Mouse (Mus musculus) forebrain, embryonic 11.5 days (tissue): Measurements from ENCODE around the gene Degs1. TPM values are rescaled to one million over a fixed set of nuclear protein-coding genes. Genes with fewer than 3 reads are reported as not detected.
"Not testable (repeated sequence)": the region's sequence is repeated elsewhere in the genome, so short reads cannot be mapped to it uniquely, and the experiment has no call there.

Experiments used
- ATAC-seq: fragments of 200-750 bp; cut with Nextera tagmentation; replicated peaks from 2 replicates; pipeline ENCODE4 v1.8.0; 2017; ENCODE audit warnings: moderate TSS enrichment; ENCODE audit not compliant: low FRiP score
- DNase-seq: peaks from one replicate; pipeline ENCODE4 v3.0.0-alpha.2; 2017; ENCODE audit warnings: low spot score
- H3K27ac ChIP-seq: fragments of 300-500 bp; sonication (generic); 2 replicates; pipeline ENCODE4 v1.5.1; 2014; ENCODE audit warnings: low read depth, low read length
- H3K27me3 ChIP-seq: fragments of 300-500 bp; sonication (generic); 2 replicates; pipeline ENCODE4 v1.6.1; 2014; ENCODE audit warnings: mild to moderate bottlenecking, low read length, mixed read lengths; ENCODE audit not compliant: control insufficient read depth, insufficient read depth
- H3K36me3 ChIP-seq: fragments of 300-500 bp; sonication (generic); 2 replicates; pipeline ENCODE4 v1.6.1; 2014; ENCODE audit warnings: mild to moderate bottlenecking, low read length, moderate library complexity, mixed read lengths; ENCODE audit not compliant: control insufficient read depth, insufficient read depth
- H3K4me1 ChIP-seq: fragments of 300-500 bp; sonication (generic); replicated peaks from 2 replicates; pipeline ENCODE4 v1.6.1; 2014; ENCODE audit warnings: low read length, mixed read lengths; ENCODE audit not compliant: control insufficient read depth, insufficient read depth
- H3K4me2 ChIP-seq: fragments of 300-500 bp; sonication (generic); 2 replicates; pipeline ENCODE4 v1.6.1; 2014; ENCODE audit warnings: low read depth, mild to moderate bottlenecking, low read length, moderate library complexity, mixed read lengths; ENCODE audit not compliant: severe bottlenecking
- H3K4me3 ChIP-seq: fragments of 300-500 bp; sonication (generic); 2 replicates; pipeline ENCODE4 v1.5.1; 2014; ENCODE audit warnings: low read depth, low read length
- H3K9ac ChIP-seq: fragments of 300-500 bp; sonication (generic); 2 replicates; pipeline ENCODE4 v1.6.1; 2014; ENCODE audit warnings: low read length
- H3K9me3 ChIP-seq: fragments of 300-500 bp; sonication (generic); 2 replicates; pipeline ENCODE4 v1.6.1; 2016; ENCODE audit warnings: low read length, mixed read lengths; ENCODE audit not compliant: control insufficient read depth
- WGBS: fragments of 180-500 bp; shearing (Covaris S2); extraction: QIAGEN DNeasy Blood & Tissue Kit; methylation state at CpG from one replicate; pipeline ENCODE4 v1.1.7; 2014; 5-methylcytosine and 5-hydroxymethylcytosine counted together
- polyA plus RNA-seq: library from polyadenylated mRNA; unstranded; fragments of >200 nt; fragmentation: Nextera tagmentation; extraction: Ambion mirVana; gene quantifications from 2 replicates; pipeline ENCODE4 v1.2.1, GENCODE M21; 2014

The Degs1 gene
- polyA plus RNA-seq, 1 experiment from 2014 or later = 65.8 TPM

GRCm38 (mm10) chr1:182309403-182309802 is 26.8 kb upstream of the Degs1 start:
- H3K4me1 ChIP-seq = no peaks in the 10 kb centered on the region
- H3K4me2 ChIP-seq = no peak overlapping the region
- H3K36me3 ChIP-seq = no peaks in the 10 kb centered on the region; the same call in 1 of the 2 replicates
- H3K9me3 ChIP-seq = peaks cover 3% of the 10 kb centered on the region; the same call in 1 of the 2 replicates
- no peak overlapping the region for H3K27ac ChIP-seq
- H3K27me3 ChIP-seq = no peaks in the 10 kb centered on the region
- DNase-seq = no peak
- no peak overlapping the region for H3K9ac ChIP-seq
- 86% methylated on average over 5 of the region's 5 CpGs for WGBS
- no peak for ATAC-seq
- H3K4me3 ChIP-seq = no peak overlapping the region

GRCm38 (mm10) chr1:182302916-182303315 is 20.3 kb upstream of the Degs1 start:
- Histone ChIP-seq H3K4me3 (no peak overlapping the region), H3K9ac (no peak overlapping the region), H3K9me3 (no peaks in the 10 kb centered on the region), H3K36me3 (no peaks in the 10 kb centered on the region), H3K4me1 (no peaks in the 10 kb centered on the region), H3K27me3 (no peaks in the 10 kb centered on the region), H3K27ac (no peak overlapping the region), H3K4me2 (no peak overlapping the region)
- no peak for DNase-seq
- no peak for ATAC-seq
- 90% methylated on average over 5 of the region's 5 CpGs for WGBS

GRCm38 (mm10) chr1:182302176-182302870 is 19.7 kb upstream of the Degs1 start:
- Histone ChIP-seq H3K27ac (no peak overlapping the region), H3K9me3 (no peaks in the 10 kb centered on the region), H3K4me1 (no peaks in the 10 kb centered on the region), H3K36me3 (no peaks in the 10 kb centered on the region), H3K4me2 (no peak overlapping the region), H3K27me3 (no peaks in the 10 kb centered on the region), H3K9ac (no peak overlapping the region), H3K4me3 (no peak overlapping the region)
- no peak for ATAC-seq
- WGBS = 84% methylated on average over 6 of the region's 6 CpGs
- DNase-seq = no peak

- Histone ChIP-seq H3K27me3 (no peaks in the 10 kb centered on the region), H3K36me3 (no peaks in the 10 kb centered on the region), H3K4me1 (no peaks in the 10 kb centered on the region), H3K4me2 (no peak overlapping the region), H3K9ac (no peak overlapping the region), H3K27ac (no peak overlapping the region), H3K9me3 (no peaks in the 10 kb centered on the region; the same call in 1 of the 2 replicates), H3K4me3 (no peak overlapping the region)
- 90% methylated on average over 5 of the region's 5 CpGs for WGBS
- DNase-seq (no peak), ATAC-seq (no peak)
Observed at GRCm38 (mm10) chr1:182297821-182298220, 15.2 kb upstream of the Degs1 start.

- WGBS = 28% methylated on average over 3 of the region's 3 CpGs
- Histone ChIP-seq H3K36me3 (no peaks in the 10 kb centered on the region), H3K4me2 (no peak overlapping the region), H3K27ac (no peak overlapping the region), H3K9ac (no peak overlapping the region), H3K27me3 (no peaks in the 10 kb centered on the region), H3K4me1 (no peaks in the 10 kb centered on the region), H3K9me3 (no peaks in the 10 kb centered on the region; the same call in 1 of the 2 replicates), H3K4me3 (no peak overlapping the region)
- no peak for ATAC-seq
- no peak for DNase-seq
Observed at GRCm38 (mm10) chr1:182297246-182297645, 14.6 kb upstream of the Degs1 start.

- H3K27me3 ChIP-seq = no peaks in the 10 kb centered on the region
- no peak overlapping the region for H3K4me2 ChIP-seq
- no peaks in the 10 kb centered on the region for H3K4me1 ChIP-seq
- H3K9me3 ChIP-seq = no peaks in the 10 kb centered on the region; the same call in 1 of the 2 replicates
- ATAC-seq (no peak), DNase-seq (no peak)
- no peak overlapping the region for H3K27ac ChIP-seq
- H3K4me3 ChIP-seq = no peak overlapping the region
- 75% methylated on average over 6 of the region's 6 CpGs for WGBS
- H3K9ac ChIP-seq = no peak overlapping the region
- no peaks in the 10 kb centered on the region for H3K36me3 ChIP-seq
Observed at GRCm38 (mm10) chr1:182296816-182297215, 14.2 kb upstream of the Degs1 start.

GRCm38 (mm10) chr1:182296141-182296540 is 13.5 kb upstream of the Degs1 start:
- WGBS = 87% methylated on average over 6 of the region's 6 CpGs
- no peak overlapping the region for H3K4me3 ChIP-seq
- no peak overlapping the region for H3K27ac ChIP-seq
- H3K4me2 ChIP-seq = no peak overlapping the region
- H3K9ac ChIP-seq = no peak overlapping the region
- H3K9me3 ChIP-seq = no peaks in the 10 kb centered on the region; the same call in 1 of the 2 replicates
- H3K4me1 ChIP-seq = no peaks in the 10 kb centered on the region
- DNase-seq = no peak
- H3K27me3 ChIP-seq = no peaks in the 10 kb centered on the region
- H3K36me3 ChIP-seq = no peaks in the 10 kb centered on the region
- no peak for ATAC-seq

GRCm38 (mm10) chr1:182292291-182292690 is 9.7 kb upstream of the Degs1 start:
- Histone ChIP-seq H3K9ac (no peak overlapping the region), H3K36me3 (no peaks in the 10 kb centered on the region), H3K4me2 (no peak overlapping the region), H3K27ac (no peak overlapping the region), H3K27me3 (no peaks in the 10 kb centered on the region), H3K9me3 (no peaks in the 10 kb centered on the region; the same call in 1 of the 2 replicates), H3K4me3 (no peak overlapping the region), H3K4me1 (no peaks in the 10 kb centered on the region)
- no peak for ATAC-seq
- no peak for DNase-seq
- WGBS = 78% methylated on average over 4 of the region's 4 CpGs

GRCm38 (mm10) chr1:182290741-182291140 is 8.1 kb upstream of the Degs1 start:
- not testable (repeated sequence) for DNase-seq, ATAC-seq
- WGBS = 91% methylated on average over 3 of the region's 3 CpGs

More at GRCm38 (mm10) chr1:182290741-182291140, 8.1 kb upstream of the Degs1 start:
- H3K27me3 ChIP-seq, H3K27ac ChIP-seq, H3K4me3 ChIP-seq, H3K9ac ChIP-seq, H3K4me1 ChIP-seq, H3K4me2 ChIP-seq, H3K9me3 ChIP-seq, H3K36me3 ChIP-seq: not testable (repeated sequence)
